Mouse (Mus musculus) urinary bladder, postnatal 4 days (tissue): ENCODE data around the gene Tpst2.

Source experiments
- DNase-seq, 2 experiments: peaks; one replicate each; pipeline ENCODE4 v3.0.0; 2021 to 2022; ENCODE audit warnings: low spot score in 2 of 2

The Tpst2 gene

GRCm38 (mm10) chr5:112326446-112327009 is 50.0 kb downstream of the Tpst2 start:
- DNase-seq: no peak

GRCm38 (mm10) chr5:112327854-112328253 is 51.4 kb downstream of the Tpst2 start:
- no peak for DNase-seq

DNA sequence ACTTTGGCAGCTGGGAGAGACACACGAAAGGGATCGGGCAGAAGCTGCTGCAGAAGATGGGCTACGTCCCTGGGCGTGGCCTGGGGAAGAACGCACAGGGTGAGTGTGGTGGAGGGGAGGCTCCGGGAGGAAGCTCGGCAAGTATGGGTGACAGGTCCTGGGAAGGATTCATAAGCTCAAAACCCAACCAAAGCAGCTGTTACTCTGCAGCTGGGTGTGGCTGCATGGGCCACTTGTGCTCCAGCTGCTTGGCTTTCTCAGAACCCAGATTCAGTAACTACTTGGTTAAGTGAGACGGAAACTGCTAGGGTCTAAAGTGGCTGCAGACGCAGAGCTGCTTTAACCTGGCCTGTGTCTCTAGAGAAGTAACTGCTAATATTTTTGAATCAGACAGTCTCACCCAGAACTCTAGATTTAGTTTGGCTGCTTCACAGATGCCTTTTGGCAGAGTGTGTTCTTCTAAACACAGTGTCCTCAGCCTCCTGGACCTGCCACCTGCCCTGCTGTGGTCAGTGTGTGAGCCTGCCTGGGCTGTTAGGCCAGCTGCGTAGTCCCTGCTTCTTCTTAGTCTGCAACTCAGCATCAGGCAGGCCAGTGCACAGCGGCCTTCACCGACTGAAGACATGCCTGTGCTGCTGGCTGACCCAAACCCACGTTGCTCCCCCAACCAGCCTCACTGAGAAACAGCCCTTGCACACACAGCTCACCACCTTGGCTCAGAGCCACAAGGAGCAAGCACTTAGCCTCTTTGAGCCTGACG is 53.5 kb downstream of the Tpst2 start:
- DNase-seq: no peak

GRCm38 (mm10) chr5:112335473-112335872 is 59.0 kb downstream of the Tpst2 start:
- peak in 1 of 2 experiments; percentile 32 for DNase-seq

GRCm38 (mm10) chr5:112337004-112337403 is 60.5 kb downstream of the Tpst2 start:
- no peak for DNase-seq

DNA sequence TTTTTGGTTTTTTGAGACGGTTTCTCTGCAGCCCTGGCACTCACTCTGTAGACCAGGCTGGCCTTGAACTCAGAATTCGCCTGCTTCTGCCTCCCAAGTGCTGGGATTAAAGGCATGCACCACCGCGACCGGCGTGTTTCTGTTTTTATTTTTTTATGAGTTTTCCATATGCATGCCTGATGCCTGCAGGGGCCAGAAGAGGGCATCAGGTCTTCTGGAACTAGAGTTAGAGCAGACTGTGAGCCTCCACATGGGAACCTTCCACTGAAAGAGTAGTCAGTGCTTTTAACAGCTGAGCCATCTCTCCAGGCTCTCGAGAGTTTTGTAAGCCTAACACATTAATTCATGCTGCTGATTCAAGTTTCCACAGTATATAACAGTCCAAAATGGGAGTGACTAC is 62.7 kb downstream of the Tpst2 start:
- no peak for DNase-seq

GRCm38 (mm10) chr5:112342463-112343204 is 66.1 kb downstream of the Tpst2 start, which contains the start of the genes Srrd and Hps4:
TSS of gene Srrd (minus strand) at chr5:112343040.
TSS of gene Hps4 (plus strand) at chr5:112343083.
- peak; percentile 81 to 89 for DNase-seq

GRCm38 (mm10) chr5:112343205-112343595 is 66.7 kb downstream of the Tpst2 start:
- DNase-seq: no peak

DNA sequence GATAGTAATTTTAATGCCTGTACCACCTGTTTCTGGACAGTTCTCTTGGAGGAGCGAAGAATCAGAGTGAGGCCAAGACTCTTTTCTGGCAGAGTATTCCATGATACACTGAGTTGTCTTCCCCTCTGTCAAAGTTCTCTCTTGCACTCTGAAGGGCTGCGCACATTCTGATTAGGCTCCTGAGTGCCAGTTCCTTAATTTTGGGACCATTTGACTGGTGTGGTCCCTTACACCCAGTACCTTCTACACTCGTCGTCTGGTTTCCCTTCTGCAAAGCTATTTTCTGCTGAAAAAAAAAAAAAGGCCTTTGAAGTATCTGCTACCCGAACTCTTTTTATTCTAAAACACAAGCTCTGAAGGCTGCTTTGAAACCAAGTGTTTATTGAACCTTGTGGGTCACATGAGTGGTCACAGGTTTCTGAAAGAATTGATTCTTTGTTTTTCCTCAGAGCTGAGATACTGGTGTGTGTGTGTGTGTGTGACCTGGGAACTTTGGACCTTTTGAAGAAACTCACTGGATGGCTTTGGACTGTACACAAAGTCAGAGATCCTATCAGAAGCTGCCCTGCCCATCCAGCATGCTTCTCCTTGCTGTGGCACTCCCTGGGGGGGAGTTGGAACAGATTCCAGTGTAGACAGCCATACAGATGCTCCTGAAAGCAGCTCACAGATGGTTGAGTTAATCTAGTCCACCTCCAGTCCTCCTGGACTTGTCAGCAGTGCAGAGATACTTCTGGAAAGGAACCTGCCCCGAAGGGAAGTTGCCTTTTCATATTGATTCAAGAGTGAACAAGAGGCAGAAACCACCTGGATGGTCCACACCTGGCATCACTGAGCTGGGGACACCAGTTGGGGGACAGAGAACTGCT is 67.8 kb downstream of the Tpst2 start:
- no peak for DNase-seq

DNA sequence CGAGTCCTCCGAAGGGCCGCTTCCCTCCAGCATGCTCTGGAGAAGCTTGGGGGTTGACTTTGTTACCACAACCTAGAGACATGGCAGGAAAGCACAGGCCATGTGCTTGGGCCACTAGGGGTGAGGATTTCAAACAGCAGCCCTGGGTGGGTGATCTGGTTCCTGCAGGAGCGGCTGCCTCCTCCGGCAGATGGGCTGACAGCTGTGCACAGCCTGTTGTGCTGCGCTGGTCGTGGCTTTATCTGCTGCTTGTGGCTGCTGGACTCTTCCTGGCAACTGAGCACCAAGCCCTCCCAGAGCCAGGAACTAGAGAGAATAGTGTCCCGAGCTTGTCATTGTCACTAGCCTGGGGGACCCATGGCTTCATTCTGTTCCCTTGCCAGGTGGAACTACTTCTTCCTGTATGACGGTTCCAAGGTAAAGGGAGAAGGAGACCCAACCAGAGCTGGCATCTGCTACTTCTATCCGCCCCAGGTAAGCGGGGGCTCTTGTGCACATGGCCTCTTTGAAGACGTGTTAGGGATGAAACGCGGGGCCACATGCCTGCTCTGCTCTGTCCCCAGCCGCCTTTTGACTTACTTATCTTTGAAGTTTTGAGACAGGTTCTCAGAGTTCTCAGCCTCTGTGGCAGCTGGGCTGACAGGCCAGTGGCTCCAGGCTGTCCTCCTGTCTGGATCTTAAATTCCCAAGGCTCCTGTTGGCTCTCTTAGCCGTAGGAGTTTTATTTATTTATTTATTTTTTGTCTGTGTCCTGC is 69.9 kb downstream of the Tpst2 start:
- no peak for DNase-seq

GRCm38 (mm10) chr5:112349169-112349568 is 72.7 kb downstream of the Tpst2 start:
- DNase-seq: no peak

- DNase-seq: no peak
Measured at GRCm38 (mm10) chr5:112355493-112355892, 79.0 kb downstream of the Tpst2 start.

- no peak for DNase-seq
Measured at GRCm38 (mm10) chr5:112355910-112356309, 79.4 kb downstream of the Tpst2 start, which contains the start of gene Gm6583. TSS of gene Gm6583 (minus strand) at chr5:112356033.

DNA sequence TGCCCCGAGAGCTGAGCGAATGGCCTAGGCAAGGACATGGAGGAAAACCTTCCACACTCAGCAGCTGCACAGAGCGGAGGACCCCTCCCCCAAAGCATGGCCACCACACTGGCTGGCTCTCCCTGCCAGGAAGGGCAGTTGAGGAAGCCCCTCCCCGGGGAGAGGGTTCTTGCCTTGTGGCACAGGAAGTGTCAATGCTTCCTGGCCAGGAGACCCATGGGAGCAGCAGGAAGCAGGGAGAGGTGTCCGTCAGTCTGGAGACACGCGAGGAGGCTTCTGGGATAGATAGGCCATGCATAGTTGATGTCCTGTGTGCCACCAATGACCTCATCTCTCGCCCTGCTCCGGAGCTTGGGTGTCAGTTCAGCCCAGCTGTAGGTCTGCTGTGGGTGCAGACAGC is 79.8 kb downstream of the Tpst2 start:
- DNase-seq: no peak

DNA sequence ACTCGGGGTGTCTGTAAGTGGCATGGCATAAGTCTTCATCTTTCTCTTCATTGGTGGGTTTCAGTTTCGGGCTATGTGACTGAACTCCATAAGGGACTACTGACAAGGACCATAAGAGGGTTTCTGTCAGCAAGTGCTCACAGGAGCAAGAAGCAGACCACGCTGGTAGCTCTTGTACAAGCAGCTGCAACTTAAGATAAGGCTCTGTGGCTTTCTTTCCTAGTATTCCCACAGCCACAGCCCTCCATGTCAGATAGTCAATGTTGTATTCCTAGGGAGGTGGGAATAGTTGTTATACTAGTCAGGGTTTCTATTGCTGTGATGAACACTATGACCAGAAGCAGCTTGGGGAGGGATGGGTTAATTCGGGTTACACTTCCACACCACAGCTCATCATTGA is 83.0 kb downstream of the Tpst2 start:
- DNase-seq: no peak

DNA sequence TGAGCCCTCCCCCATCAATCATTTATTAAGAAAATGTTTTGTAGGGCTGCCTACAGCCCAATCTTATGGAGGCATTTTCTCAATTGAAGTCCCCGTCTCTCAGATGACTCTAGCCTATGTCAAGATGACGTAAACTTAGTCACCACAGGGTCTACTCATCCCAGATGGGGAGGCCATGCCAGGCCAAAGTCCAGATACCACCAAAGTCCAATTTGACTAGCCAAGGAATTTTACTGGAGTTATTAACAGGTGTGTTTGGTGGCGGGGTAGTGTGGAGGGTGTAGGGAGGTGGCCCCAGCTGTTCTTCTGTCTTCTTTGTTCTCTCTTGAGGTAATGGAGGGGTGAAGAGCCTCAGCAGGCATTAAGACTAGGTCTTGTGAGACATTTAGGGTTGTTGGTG is 83.6 kb downstream of the Tpst2 start:
- DNase-seq: no peak

- DNase-seq: no peak
Measured at GRCm38 (mm10) chr5:112364184-112364797, 87.8 kb downstream of the Tpst2 start.
